Mouse (Mus musculus): ENCODE data around the gene Cdr2l. TPM values are rescaled to one million over a fixed set of nuclear protein-coding genes. Genes with fewer than 3 reads are reported as not detected.
A peak's percentile ranks its signal among the peaks of the same experiment; 100 is the strongest.

Cdr2l gene
- 1.3 and 1.5 TPM in 2 replicates for polyA plus RNA-seq (2015; fragmentation: Nextera tagmentation; extraction: Ambion mirVana)

GRCm38 (mm10) chr11:115381743-115382539 is at the start of gene Cdr2l:
Gene Cdr2l (plus strand): TSS chr11:115381916.
- H3K36me3 ChIP-seq (replicated peaks; ENCODE audit: insufficient read depth, low read length): no peaks in the 10 kb centered on the region
- DNase-seq: peak; percentile 80
- no peak for TF ChIP-seq CTCF (IDR thresholded peaks at IDR 0.05; ENCODE audit: low read depth)
- peaks cover 48% of the 10 kb centered on the region for H3K27me3 ChIP-seq (ENCODE audit: insufficient read depth, low read length)
- peak within 1 kb of the TSS; percentile 59 for H3K4me3 ChIP-seq (ENCODE audit: low read depth, low read length)
- peak within 1 kb of the TSS; percentile 84 for H3K4me2 ChIP-seq (ENCODE audit: low read depth, low read length)
- peak within 1 kb of the TSS; percentile 63 for H3K9ac ChIP-seq (replicated peaks)
- ATAC-seq: peak; percentile 90
- H3K4me1 ChIP-seq (ENCODE audit: insufficient read depth): no peaks in the 10 kb centered on the region; the same call in none of the 2 replicates
- no peaks in the 10 kb centered on the region for H3K9me3 ChIP-seq (ENCODE audit: low read length)
- H3K27ac ChIP-seq (ENCODE audit: low read depth): peak within 1 kb of the TSS; percentile 62
- under 1% methylated on average over 61 of the region's 76 CpGs for WGBS (ENCODE audit: insufficient replicate concordance)

- Histone ChIP-seq H3K27me3 (ENCODE audit: insufficient read depth, low read length) (peaks cover 48% of the 10 kb centered on the region), H3K27ac (ENCODE audit: low read depth) (no peak within 1 kb of the TSS), H3K9ac (replicated peaks) (no peak within 1 kb of the TSS), H3K4me1 (ENCODE audit: insufficient read depth) (no peaks in the 10 kb centered on the region), H3K4me3 (ENCODE audit: low read depth, low read length) (peak within 1 kb of the TSS; percentile 9; the same call in 1 of the 2 replicates), H3K36me3 (replicated peaks; ENCODE audit: insufficient read depth, low read length) (no peaks in the 10 kb centered on the region), H3K4me2 (ENCODE audit: low read depth, low read length) (peak within 1 kb of the TSS; percentile 29), H3K9me3 (ENCODE audit: low read length) (no peaks in the 10 kb centered on the region)
- ATAC-seq (no peak), DNase-seq (no peak)
- WGBS (ENCODE audit: insufficient replicate concordance): 4% methylated on average over 29 of the region's 29 CpGs
- no peak for TF ChIP-seq CTCF (IDR thresholded peaks at IDR 0.05; ENCODE audit: low read depth)
These were observed 47.2 kb upstream of the Cdr2l start, which contains the start of gene Otop3 for GRCm38 (mm10) chr11:115334531-115334930. Gene Otop3 (plus strand): TSS chr11:115334731.

GRCm38 (mm10) chr11:115335223-115335622 is 46.5 kb upstream of the Cdr2l start:
- H3K4me2 ChIP-seq (ENCODE audit: low read depth, low read length): no peak overlapping the region
- peaks cover 50% of the 10 kb centered on the region for H3K27me3 ChIP-seq (ENCODE audit: insufficient read depth, low read length)
- DNase-seq (no peak), ATAC-seq (no peak)
- H3K9ac ChIP-seq (replicated peaks): no peak overlapping the region
- no peaks in the 10 kb centered on the region for H3K9me3 ChIP-seq (ENCODE audit: low read length)
- no peak overlapping the region for H3K4me3 ChIP-seq (ENCODE audit: low read depth, low read length)
- 50% methylated on average over 12 of the region's 12 CpGs for WGBS (ENCODE audit: insufficient replicate concordance)
- TF ChIP-seq EP300 (IDR thresholded peaks at IDR 0.05; ENCODE audit: low read depth) (no peak), CTCF (IDR thresholded peaks at IDR 0.05; ENCODE audit: low read depth) (no peak)
- no peaks in the 10 kb centered on the region for H3K4me1 ChIP-seq (ENCODE audit: insufficient read depth)
- H3K27ac ChIP-seq (ENCODE audit: low read depth): no peak overlapping the region
- no peaks in the 10 kb centered on the region for H3K36me3 ChIP-seq (replicated peaks; ENCODE audit: insufficient read depth, low read length)

GRCm38 (mm10) chr11:115336115-115336514 is 45.6 kb upstream of the Cdr2l start:
- peaks cover 50% of the 10 kb centered on the region for H3K27me3 ChIP-seq (ENCODE audit: insufficient read depth, low read length)
- no peaks in the 10 kb centered on the region for H3K36me3 ChIP-seq (replicated peaks; ENCODE audit: insufficient read depth, low read length)
- H3K4me1 ChIP-seq (ENCODE audit: insufficient read depth): no peaks in the 10 kb centered on the region
- no peak overlapping the region for H3K4me2 ChIP-seq (ENCODE audit: low read depth, low read length)
- ATAC-seq (no peak), DNase-seq (no peak)
- TF ChIP-seq EP300 (IDR thresholded peaks at IDR 0.05; ENCODE audit: low read depth) (no peak), CTCF (IDR thresholded peaks at IDR 0.05; ENCODE audit: low read depth) (no peak)
- no peak overlapping the region for H3K4me3 ChIP-seq (ENCODE audit: low read depth, low read length)
- H3K9me3 ChIP-seq (ENCODE audit: low read length): no peaks in the 10 kb centered on the region
- WGBS (ENCODE audit: insufficient replicate concordance): 21% methylated on average over 6 of the region's 6 CpGs
- H3K9ac ChIP-seq (replicated peaks): no peak overlapping the region
- no peak overlapping the region for H3K27ac ChIP-seq (ENCODE audit: low read depth)

- no peaks in the 10 kb centered on the region for H3K36me3 ChIP-seq (replicated peaks; ENCODE audit: insufficient read depth, low read length)
- no peak overlapping the region for H3K9ac ChIP-seq (replicated peaks)
- 24% methylated on average over 3 of the region's 3 CpGs for WGBS (ENCODE audit: insufficient replicate concordance)
- no peak overlapping the region for H3K4me2 ChIP-seq (ENCODE audit: low read depth, low read length)
- ATAC-seq (no peak), DNase-seq (no peak)
- peaks cover 50% of the 10 kb centered on the region for H3K27me3 ChIP-seq (ENCODE audit: insufficient read depth, low read length)
- H3K27ac ChIP-seq (ENCODE audit: low read depth): no peak overlapping the region
- no peak for TF ChIP-seq EP300 (IDR thresholded peaks at IDR 0.05; ENCODE audit: low read depth)
- no peak for TF ChIP-seq CTCF (IDR thresholded peaks at IDR 0.05; ENCODE audit: low read depth)
- H3K4me3 ChIP-seq (ENCODE audit: low read depth, low read length): no peak overlapping the region
- H3K9me3 ChIP-seq (ENCODE audit: low read length): no peaks in the 10 kb centered on the region
- H3K4me1 ChIP-seq (ENCODE audit: insufficient read depth): no peaks in the 10 kb centered on the region
These were observed 44.4 kb upstream of the Cdr2l start for GRCm38 (mm10) chr11:115337350-115337749.

GRCm38 (mm10) chr11:115337826-115338225 is 43.9 kb upstream of the Cdr2l start:
- peaks cover 49% of the 10 kb centered on the region for H3K27me3 ChIP-seq (ENCODE audit: insufficient read depth, low read length)
- no peak overlapping the region for H3K27ac ChIP-seq (ENCODE audit: low read depth)
- no peak overlapping the region for H3K9ac ChIP-seq (replicated peaks)
- H3K4me3 ChIP-seq (ENCODE audit: low read depth, low read length): no peak overlapping the region
- H3K36me3 ChIP-seq (replicated peaks; ENCODE audit: insufficient read depth, low read length): no peaks in the 10 kb centered on the region
- no peak for TF ChIP-seq EP300 (IDR thresholded peaks at IDR 0.05; ENCODE audit: low read depth)
- TF ChIP-seq CTCF (IDR thresholded peaks at IDR 0.05; ENCODE audit: low read depth): no peak
- H3K9me3 ChIP-seq (ENCODE audit: low read length): no peaks in the 10 kb centered on the region
- no peak overlapping the region for H3K4me2 ChIP-seq (ENCODE audit: low read depth, low read length)
- no peaks in the 10 kb centered on the region for H3K4me1 ChIP-seq (ENCODE audit: insufficient read depth)
- ATAC-seq (no peak), DNase-seq (no peak)
- 61% methylated on average over 1 of the region's 1 CpGs for WGBS (ENCODE audit: insufficient replicate concordance)
